Mouse (Mus musculus) hindbrain, embryonic 11.5 days (tissue): Measurements from ENCODE around the gene Serpina3k. TPM values are rescaled to one million over a fixed set of nuclear protein-coding genes. Genes with fewer than 3 reads are reported as not detected.
"Not testable (repeated sequence)": the region's sequence is repeated elsewhere in the genome, so short reads cannot be mapped to it uniquely, and the experiment has no call there.

ENCODE experiments used
- ATAC-seq: fragments of 200-750 bp; cut with Nextera tagmentation; 2 replicates; pipeline ENCODE4 v1.8.0; 2017; ENCODE audit warnings: mild to moderate bottlenecking, moderate TSS enrichment, moderate library complexity; ENCODE audit not compliant: low FRiP score
- DNase-seq: peaks from one replicate; pipeline ENCODE4 v3.0.0-alpha.2; 2015; ENCODE audit warnings: low spot score
- H3K27ac ChIP-seq: fragments of 300-500 bp; sonication (generic); 2 replicates; pipeline ENCODE4 v1.5.1; 2014; ENCODE audit warnings: mild to moderate bottlenecking, low read depth, low read length
- H3K27me3 ChIP-seq: fragments of 300-500 bp; sonication (generic); 2 replicates; pipeline ENCODE4 v1.6.1; 2014; ENCODE audit warnings: mild to moderate bottlenecking, low read length, moderate library complexity, mixed read lengths; ENCODE audit not compliant: control insufficient read depth, insufficient read depth
- H3K36me3 ChIP-seq: fragments of 300-500 bp; sonication (generic); 2 replicates; pipeline ENCODE4 v1.6.1; 2014; ENCODE audit warnings: mild to moderate bottlenecking, low read length, moderate library complexity, mixed read lengths; ENCODE audit not compliant: control insufficient read depth, insufficient read depth
- H3K4me1 ChIP-seq: fragments of 300-500 bp; sonication (generic); replicated peaks from 2 replicates; pipeline ENCODE4 v1.6.1; 2014; ENCODE audit warnings: low read length, mixed read lengths; ENCODE audit not compliant: control insufficient read depth, insufficient read depth
- H3K4me2 ChIP-seq: fragments of 300-500 bp; sonication (generic); replicated peaks from 2 replicates; pipeline ENCODE4 v1.6.1; 2014; ENCODE audit warnings: mild to moderate bottlenecking, low read depth, low read length
- H3K4me3 ChIP-seq: fragments of 300-500 bp; sonication (generic); 2 replicates; pipeline ENCODE4 v1.5.1; 2014; ENCODE audit warnings: low read depth, low read length
- H3K9ac ChIP-seq: fragments of 300-500 bp; sonication (generic); 2 replicates; pipeline ENCODE4 v1.6.1; 2014; ENCODE audit warnings: low read depth, low read length
- H3K9me3 ChIP-seq: fragments of 300-500 bp; sonication (generic); 2 replicates; pipeline ENCODE4 v1.6.1; 2016; ENCODE audit warnings: low read length; ENCODE audit not compliant: control insufficient read depth
- WGBS: fragments of 180-500 bp; shearing (Covaris S2); extraction: QIAGEN DNeasy Blood & Tissue Kit; methylation state at CpG from one replicate; pipeline ENCODE4 v1.1.7; 2014; 5-methylcytosine and 5-hydroxymethylcytosine counted together
- polyA plus RNA-seq: library from polyadenylated mRNA; unstranded; fragments of >200 nt; fragmentation: Nextera tagmentation; extraction: Ambion mirVana; gene quantifications from 2 replicates; pipeline ENCODE4 v1.2.1, GENCODE M21; 2014

Gene Serpina3k
- polyA plus RNA-seq, 1 experiment from 2014 or later, result not detected

- not testable (repeated sequence) for H3K4me2 ChIP-seq, H3K4me3 ChIP-seq, H3K27ac ChIP-seq, H3K4me1 ChIP-seq, H3K9me3 ChIP-seq, H3K27me3 ChIP-seq, H3K9ac ChIP-seq, ATAC-seq, DNase-seq, H3K36me3 ChIP-seq
- WGBS, result 69% methylated on average over 2 of the region's 2 CpGs
Observed at GRCm38 (mm10) chr12:104378351-104378750, 40.1 kb downstream of the Serpina3k start.

GRCm38 (mm10) chr12:104378815-104379214 is 40.5 kb downstream of the Serpina3k start:
- H3K9ac ChIP-seq, ATAC-seq, H3K27me3 ChIP-seq, H3K36me3 ChIP-seq, DNase-seq, H3K4me3 ChIP-seq, H3K4me2 ChIP-seq, H3K27ac ChIP-seq, H3K9me3 ChIP-seq, H3K4me1 ChIP-seq: not testable (repeated sequence)
- WGBS, result 46% methylated on average over 5 of the region's 5 CpGs

- WGBS, result 95% methylated on average over 11 of the region's 11 CpGs
- ATAC-seq, result no peak
Observed at GRCm38 (mm10) chr12:104379856-104380255, 41.6 kb downstream of the Serpina3k start.

GRCm38 (mm10) chr12:104381071-104381604 is 42.9 kb downstream of the Serpina3k start:
- not testable (repeated sequence) for H3K4me1 ChIP-seq, DNase-seq, ATAC-seq, H3K4me2 ChIP-seq, H3K9me3 ChIP-seq, H3K36me3 ChIP-seq, H3K27me3 ChIP-seq, H3K27ac ChIP-seq, H3K9ac ChIP-seq, H3K4me3 ChIP-seq
- WGBS, result 91% methylated on average over 8 of the region's 8 CpGs

More at GRCm38 (mm10) chr12:104379856-104380255, 41.6 kb downstream of the Serpina3k start:
- H3K27me3 ChIP-seq, result no peaks in the 10 kb centered on the region
- H3K4me3 ChIP-seq, result no peak overlapping the region
- H3K27ac ChIP-seq, result no peak overlapping the region
- H3K36me3 ChIP-seq, result no peaks in the 10 kb centered on the region
- no peaks in the 10 kb centered on the region for H3K9me3 ChIP-seq
- H3K4me2 ChIP-seq, result no peak overlapping the region
- no peak for DNase-seq
- H3K4me1 ChIP-seq, result no peaks in the 10 kb centered on the region
- H3K9ac ChIP-seq, result no peak overlapping the region

- not testable (repeated sequence) for H3K27ac ChIP-seq, H3K9ac ChIP-seq, ATAC-seq, H3K9me3 ChIP-seq, H3K27me3 ChIP-seq, DNase-seq, H3K4me1 ChIP-seq, H3K4me3 ChIP-seq, H3K4me2 ChIP-seq, H3K36me3 ChIP-seq
Observed at GRCm38 (mm10) chr12:104385987-104386386, 47.7 kb downstream of the Serpina3k start.

- H3K9me3 ChIP-seq, H3K4me2 ChIP-seq, H3K27ac ChIP-seq, H3K36me3 ChIP-seq, H3K9ac ChIP-seq, H3K4me3 ChIP-seq, H3K4me1 ChIP-seq, H3K27me3 ChIP-seq, ATAC-seq, DNase-seq: not testable (repeated sequence)
- WGBS, result 68% methylated on average over 2 of the region's 2 CpGs
Observed at GRCm38 (mm10) chr12:104386878-104387277, 48.6 kb downstream of the Serpina3k start.

- Histone ChIP-seq H3K9me3 (no peaks in the 10 kb centered on the region), H3K4me1 (no peaks in the 10 kb centered on the region), H3K4me3 (no peak overlapping the region), H3K27me3 (no peaks in the 10 kb centered on the region), H3K9ac (no peak overlapping the region), H3K27ac (no peak overlapping the region), H3K36me3 (no peaks in the 10 kb centered on the region), H3K4me2 (no peak overlapping the region)
- ATAC-seq (no peak), DNase-seq (no peak)
Observed at GRCm38 (mm10) chr12:104388477-104388876, 50.2 kb downstream of the Serpina3k start.

- WGBS, result 58% methylated on average over 2 of the region's 2 CpGs
- not testable (repeated sequence) for H3K27ac ChIP-seq, H3K4me2 ChIP-seq, H3K4me3 ChIP-seq, ATAC-seq, H3K36me3 ChIP-seq, H3K27me3 ChIP-seq, DNase-seq, H3K9me3 ChIP-seq, H3K4me1 ChIP-seq, H3K9ac ChIP-seq
Observed at GRCm38 (mm10) chr12:104391057-104391456, 52.8 kb downstream of the Serpina3k start.
